Mouse (Mus musculus): ENCODE data around the gene Mapk1ip1.

Mapk1ip1 gene

DNA sequence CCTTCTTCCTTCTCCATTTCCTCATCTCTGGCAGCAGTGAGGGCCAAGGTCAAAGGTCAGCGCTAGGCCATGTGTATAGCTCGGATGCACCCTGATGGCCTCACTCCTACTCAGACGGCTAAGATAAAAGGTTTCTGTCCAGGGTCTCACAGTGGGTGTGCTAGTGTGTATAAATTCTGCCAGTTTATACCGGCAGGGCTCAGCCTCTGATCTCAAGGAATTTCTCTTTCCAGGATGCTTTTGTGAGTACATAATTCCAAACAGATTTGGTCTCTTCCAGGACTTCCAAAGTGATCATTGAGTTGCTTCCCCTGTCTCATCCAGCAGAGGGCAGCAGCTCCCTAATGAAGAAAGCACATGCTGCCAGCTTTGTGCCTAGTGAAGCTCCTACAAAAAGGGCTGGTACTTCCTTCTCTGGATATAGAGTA is 5.5 kb downstream of the Mapk1ip1 start:
- peak; percentile 86 for DNase-seq (ENCODE audit: extremely low spot score, low spot score)

DNA sequence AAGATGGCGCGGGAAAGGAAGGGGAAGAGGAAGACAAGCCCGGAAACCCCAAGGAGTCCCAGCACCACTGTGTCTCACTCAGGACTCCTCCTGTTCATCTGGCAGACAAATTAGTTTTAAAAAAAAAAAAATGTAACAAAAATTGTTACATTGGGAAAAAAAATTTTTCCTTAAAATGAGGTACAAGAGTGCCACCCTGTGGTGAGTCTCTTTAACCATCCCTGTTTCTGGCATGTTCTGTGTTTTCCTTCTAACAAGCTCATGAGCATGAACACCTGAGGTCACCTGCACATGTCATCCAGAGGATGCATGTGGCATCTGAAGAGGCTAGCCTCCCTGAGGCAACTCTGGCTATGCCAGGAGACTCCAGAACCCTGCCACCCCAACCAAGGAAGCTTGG is 11.0 kb downstream of the Mapk1ip1 start:
- no peak for DNase-seq (ENCODE audit: extremely low spot score, low spot score)

GRCm38 (mm10) chr7:138827812-138828211 is 18.3 kb downstream of the Mapk1ip1 start:
- DNase-seq (ENCODE audit: extremely low spot score, low spot score) = peak; percentile 77

GRCm38 (mm10) chr7:138824995-138825756 is 20.9 kb downstream of the Mapk1ip1 start:
- DNase-seq (ENCODE audit: extremely low spot score, low spot score) = no peak

DNA sequence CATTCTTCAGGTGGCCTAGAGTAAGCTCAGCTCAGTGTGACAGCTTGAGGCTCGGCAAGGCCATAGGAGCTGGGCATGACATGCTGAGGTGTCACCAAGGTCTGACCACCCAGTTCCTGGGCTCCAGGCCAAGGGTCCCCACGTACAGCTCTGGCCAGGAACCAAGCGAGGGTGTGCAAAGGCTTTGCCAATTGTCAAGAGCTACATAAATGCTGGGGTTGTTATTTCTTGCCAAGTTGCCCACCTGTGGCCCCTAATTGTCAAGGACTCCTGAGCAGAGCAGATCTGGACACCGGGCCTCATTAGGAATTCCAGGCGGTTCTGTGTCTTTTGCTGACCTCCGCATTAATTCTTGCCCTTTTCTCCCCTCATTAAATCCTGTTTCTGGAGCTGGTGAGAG is 21.6 kb downstream of the Mapk1ip1 start:
- no peak for DNase-seq (ENCODE audit: extremely low spot score, low spot score)

DNA sequence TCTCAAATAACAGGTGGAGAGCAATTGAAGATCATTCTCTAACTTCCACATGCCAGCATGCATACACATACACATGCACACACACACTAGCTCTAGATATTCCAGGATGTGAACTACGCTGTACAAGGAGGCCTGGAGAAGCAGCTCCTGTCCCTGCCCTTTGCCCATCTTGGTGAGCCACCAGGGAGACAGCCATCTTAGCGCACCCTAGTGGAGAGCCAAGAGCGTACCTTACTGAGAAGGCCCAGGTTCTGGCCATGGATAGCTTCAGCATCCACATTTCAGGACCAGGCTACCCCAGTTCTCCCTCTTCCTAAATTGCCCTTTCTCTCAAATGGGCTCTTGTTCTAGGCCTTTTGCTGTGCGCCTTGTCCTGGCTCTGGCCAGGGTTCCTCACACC is 27.8 kb downstream of the Mapk1ip1 start:
- no peak for DNase-seq (ENCODE audit: extremely low spot score, low spot score)

DNA sequence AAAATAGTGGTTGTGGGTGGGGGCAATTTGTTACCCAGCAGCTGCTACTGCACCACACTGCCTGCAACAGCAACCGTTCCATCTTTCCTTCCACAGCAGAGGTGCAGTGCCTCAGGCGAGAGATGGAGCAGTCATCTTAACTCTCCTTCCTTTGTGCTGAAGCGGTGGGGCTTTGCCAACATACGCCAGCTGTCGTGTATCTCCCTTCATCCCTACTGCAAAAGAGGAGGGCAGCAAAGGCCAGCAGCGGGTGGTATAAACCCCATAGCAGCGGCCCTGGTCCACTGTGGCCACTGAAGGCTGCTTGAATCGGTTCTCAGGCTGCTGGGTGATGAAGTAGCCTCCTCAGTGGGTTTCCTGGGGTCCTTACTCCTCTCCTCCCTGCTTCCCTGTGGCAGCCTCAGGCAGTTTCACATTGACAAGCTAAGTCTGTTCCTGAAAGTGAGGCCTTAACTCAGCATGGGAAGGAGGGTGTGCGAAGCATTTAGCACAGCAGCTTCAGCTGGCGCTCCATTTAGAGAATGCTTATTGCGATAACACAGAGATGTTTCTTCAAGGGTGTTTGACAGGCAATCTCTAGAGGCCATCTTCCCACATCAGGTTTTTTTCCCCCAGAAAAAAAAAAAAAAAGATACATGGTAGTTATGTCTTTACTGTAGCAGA is 32.7 kb downstream of the Mapk1ip1 start:
- DNase-seq (ENCODE audit: extremely low spot score, low spot score) = no peak

- DNase-seq (ENCODE audit: extremely low spot score, low spot score) = no peak
Observed at GRCm38 (mm10) chr7:138807146-138807545, 38.9 kb downstream of the Mapk1ip1 start.

- DNase-seq (ENCODE audit: extremely low spot score, low spot score) = no peak
Observed at GRCm38 (mm10) chr7:138803386-138803785, 42.7 kb downstream of the Mapk1ip1 start.

DNA sequence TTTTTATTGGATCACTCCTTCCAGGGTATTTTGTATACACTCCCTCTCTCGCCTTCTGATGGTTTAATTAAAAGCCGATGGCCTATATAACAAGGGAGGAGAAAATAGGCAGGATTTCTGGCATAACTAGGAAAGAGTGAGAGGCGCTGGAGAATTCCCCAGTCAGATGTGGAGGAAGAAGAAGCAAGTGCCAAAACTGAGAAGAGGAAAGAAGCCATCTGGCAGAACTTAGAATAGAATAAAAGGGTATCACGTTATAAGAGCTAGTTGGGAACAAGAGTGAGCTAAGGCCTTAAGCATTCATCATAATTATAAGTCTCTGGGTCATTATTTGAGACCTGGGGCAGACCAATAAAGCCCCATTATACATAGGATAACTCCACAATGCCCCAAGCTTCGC is 58.0 kb downstream of the Mapk1ip1 start:
- DNase-seq (ENCODE audit: extremely low spot score, low spot score) = no peak

Data from neural tube, embryonic 10.5 days (tissue).